Mouse (Mus musculus): ENCODE measurements around the gene Adamts7.

- no peak for TF ChIP-seq CTCF (IDR thresholded peaks at IDR 0.05; ENCODE audit: control insufficient read depth, insufficient read depth, insufficient read length)
- no peak for TF ChIP-seq CEBPB (IDR thresholded peaks at IDR 0.05; ENCODE audit: low read depth)
Observed at GRCm38 (mm10) chr9:90135963-90136677, 26.7 kb upstream of the Adamts7 start.

Data from C2C12 (cell line).